Mouse (Mus musculus) stomach, embryonic 14.5 days (tissue): ENCODE data around the gene Krt78. TPM values are rescaled to one million over a fixed set of nuclear protein-coding genes. Genes with fewer than 3 reads are reported as not detected.

ENCODE experiments used
- ATAC-seq: fragments of 200-750 bp; cut with Nextera tagmentation; 2 replicates; pipeline ENCODE4 v1.8.0; 2017; ENCODE audit warnings: low read depth, moderate TSS enrichment; ENCODE audit not compliant: insufficient number of reproducible peaks, insufficient read depth, low FRiP score
- H3K27ac ChIP-seq: fragments of 300-500 bp; sonication (generic); 2 replicates; pipeline ENCODE4 v1.5.1; 2014; ENCODE audit warnings: mild to moderate bottlenecking, low read length, moderate library complexity, mixed read lengths
- H3K27me3 ChIP-seq: fragments of 300-500 bp; sonication (generic); 2 replicates; pipeline ENCODE4 v1.6.1; 2014; ENCODE audit warnings: low read length, control low read depth, mixed read lengths; ENCODE audit not compliant: control insufficient read depth, insufficient read depth
- H3K36me3 ChIP-seq: fragments of 300-500 bp; sonication (generic); 2 replicates; pipeline ENCODE4 v1.6.1; 2014; ENCODE audit warnings: mild to moderate bottlenecking, control low read depth, low read length, moderate library complexity, mixed read lengths; ENCODE audit not compliant: control insufficient read depth, insufficient read depth
- H3K4me1 ChIP-seq: fragments of 300-500 bp; sonication (generic); 2 replicates; pipeline ENCODE4 v1.6.1; 2014; ENCODE audit warnings: low read length, control low read depth, mixed read lengths; ENCODE audit not compliant: control insufficient read depth, insufficient read depth
- H3K4me2 ChIP-seq: fragments of 300-500 bp; sonication (generic); replicated peaks from 2 replicates; pipeline ENCODE4 v1.6.1; 2014; ENCODE audit warnings: low read depth, low read length, control low read depth
- H3K4me3 ChIP-seq: fragments of 300-500 bp; sonication (generic); 2 replicates; pipeline ENCODE4 v1.5.1; 2014; ENCODE audit warnings: low read depth, low read length, control low read depth
- H3K9ac ChIP-seq: fragments of 300-500 bp; sonication (generic); replicated peaks from 2 replicates; pipeline ENCODE4 v1.6.1; 2014; ENCODE audit warnings: low read depth, mild to moderate bottlenecking, control low read depth, low read length, moderate library complexity, mixed read lengths
- H3K9me3 ChIP-seq: fragments of 300-500 bp; sonication (generic); 2 replicates; pipeline ENCODE4 v1.6.1; 2016; ENCODE audit warnings: low read depth, low read length, control low read depth; ENCODE audit not compliant: control insufficient read depth
- WGBS: fragments of 180-500 bp; shearing (Covaris S2); extraction: QIAGEN DNeasy Blood & Tissue Kit; methylation state at CpG from one replicate; pipeline ENCODE4 v1.1.7; 2014; 5-methylcytosine and 5-hydroxymethylcytosine counted together
- polyA plus RNA-seq: library from polyadenylated mRNA; unstranded; fragments of >200 nt; fragmentation: Nextera tagmentation; extraction: Ambion mirVana; gene quantifications from 2 replicates; pipeline ENCODE4 v1.2.1, GENCODE M21; 2014

Gene Krt78
- polyA plus RNA-seq, 1 experiment from 2014 or later, result 0.36 TPM

DNA sequence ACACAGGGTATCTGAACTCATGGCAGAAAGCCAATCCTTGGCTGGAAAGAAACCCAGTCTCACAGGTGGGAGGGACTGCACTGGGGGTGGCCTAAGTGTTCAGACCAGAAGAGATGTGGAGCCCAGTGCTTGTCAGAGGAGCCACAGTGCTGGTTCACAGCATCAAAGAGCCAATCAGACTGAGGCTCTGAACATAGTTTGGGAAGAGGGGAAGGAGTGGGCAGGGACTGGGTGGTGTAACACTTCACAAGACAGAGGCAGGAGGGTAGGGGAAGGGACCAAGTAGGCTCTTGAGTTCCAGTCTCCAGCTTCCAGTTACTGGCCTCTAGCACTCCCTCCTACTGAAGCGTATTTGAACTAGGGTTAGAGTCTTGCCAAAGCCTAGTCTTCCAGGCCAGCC, 8.7 kb downstream of the Krt78 start:
- Histone ChIP-seq H3K27ac (no peak overlapping the region), H3K9ac (no peak overlapping the region), H3K9me3 (no peaks in the 10 kb centered on the region), H3K36me3 (no peaks in the 10 kb centered on the region), H3K27me3 (no peaks in the 10 kb centered on the region), H3K4me2 (no peak overlapping the region), H3K4me3 (no peak overlapping the region), H3K4me1 (0 out of 2 replicates have a peak, but pooled peaks cover 3% of the 10 kb centered on the region)
- 87% methylated on average over 1 of the region's 1 CpGs for WGBS
- ATAC-seq, result peak; percentile 10; the same call in 1 of the 2 replicates

DNA sequence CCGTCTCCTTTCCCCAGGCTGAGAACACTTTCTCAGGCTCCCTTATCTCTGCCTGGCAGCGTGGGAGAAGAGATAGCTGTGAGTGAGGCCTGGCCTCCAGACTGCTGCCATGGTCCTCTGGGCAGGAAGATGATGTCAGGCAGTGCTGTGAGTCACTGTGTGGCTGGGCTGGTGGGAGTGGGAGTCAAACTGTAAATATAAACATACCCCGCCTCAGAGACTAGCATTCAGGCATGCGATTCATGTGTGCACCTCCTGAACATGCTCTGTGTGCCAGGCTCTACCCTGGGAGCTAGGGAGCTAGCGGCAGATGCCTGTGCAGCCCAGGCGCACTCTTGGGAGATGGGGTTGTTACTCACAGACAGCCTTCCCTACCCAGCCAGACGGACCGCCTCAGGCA, 12.1 kb downstream of the Krt78 start:
- no peak; the same call in 1 of the 2 replicates for ATAC-seq
- Histone ChIP-seq H3K36me3 (no peaks in the 10 kb centered on the region), H3K4me3 (no peak overlapping the region), H3K9me3 (no peaks in the 10 kb centered on the region), H3K4me2 (no peak overlapping the region), H3K27me3 (no peaks in the 10 kb centered on the region), H3K9ac (no peak overlapping the region), H3K27ac (no peak overlapping the region), H3K4me1 (0 out of 2 replicates have a peak, but pooled peaks cover 3% of the 10 kb centered on the region)
- 47% methylated on average over 8 of the region's 8 CpGs for WGBS

DNA sequence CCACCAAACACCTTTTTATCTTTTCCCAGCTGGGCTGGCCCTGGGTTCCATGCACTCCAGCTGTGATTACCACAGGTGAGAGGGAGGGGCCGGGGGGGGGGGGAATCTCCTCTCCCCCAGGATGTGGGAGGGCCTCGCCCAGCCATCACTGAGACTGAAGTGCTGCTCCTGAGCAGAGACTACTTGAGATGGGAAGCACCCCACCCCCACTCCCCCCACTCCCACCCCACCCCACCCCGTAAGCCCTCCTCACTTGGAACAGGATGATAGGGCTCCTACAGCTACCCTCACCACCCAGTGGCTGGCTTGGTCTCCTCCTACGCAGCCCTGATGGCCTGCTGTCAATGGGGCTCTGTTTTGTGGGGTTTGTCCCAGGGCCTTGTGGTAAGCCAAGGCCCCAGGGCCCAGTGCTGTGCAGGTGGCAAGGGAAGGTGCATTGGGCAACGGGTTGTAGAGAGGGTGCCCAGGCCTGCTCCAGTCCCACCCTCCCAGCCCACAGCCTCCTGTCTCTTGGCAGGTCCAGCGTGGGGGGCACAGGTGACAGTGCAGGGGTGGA, 13.7 kb downstream of the Krt78 start, which contains the start of gene Krt79:
Gene Krt79, minus strand, starts transcription at position 51 of the 556 bp plus-strand sequence.
- Histone ChIP-seq H3K4me3 (no peak within 1 kb of the TSS), H3K4me2 (no peak within 1 kb of the TSS), H3K9ac (no peak within 1 kb of the TSS), H3K9me3 (no peaks in the 10 kb centered on the region), H3K27me3 (no peaks in the 10 kb centered on the region), H3K27ac (no peak within 1 kb of the TSS), H3K4me1 (0 out of 2 replicates have a peak, but pooled peaks cover 3% of the 10 kb centered on the region), H3K36me3 (no peaks in the 10 kb centered on the region)
- no peak for ATAC-seq
- WGBS, result 60% methylated on average over 6 of the region's 6 CpGs

DNA sequence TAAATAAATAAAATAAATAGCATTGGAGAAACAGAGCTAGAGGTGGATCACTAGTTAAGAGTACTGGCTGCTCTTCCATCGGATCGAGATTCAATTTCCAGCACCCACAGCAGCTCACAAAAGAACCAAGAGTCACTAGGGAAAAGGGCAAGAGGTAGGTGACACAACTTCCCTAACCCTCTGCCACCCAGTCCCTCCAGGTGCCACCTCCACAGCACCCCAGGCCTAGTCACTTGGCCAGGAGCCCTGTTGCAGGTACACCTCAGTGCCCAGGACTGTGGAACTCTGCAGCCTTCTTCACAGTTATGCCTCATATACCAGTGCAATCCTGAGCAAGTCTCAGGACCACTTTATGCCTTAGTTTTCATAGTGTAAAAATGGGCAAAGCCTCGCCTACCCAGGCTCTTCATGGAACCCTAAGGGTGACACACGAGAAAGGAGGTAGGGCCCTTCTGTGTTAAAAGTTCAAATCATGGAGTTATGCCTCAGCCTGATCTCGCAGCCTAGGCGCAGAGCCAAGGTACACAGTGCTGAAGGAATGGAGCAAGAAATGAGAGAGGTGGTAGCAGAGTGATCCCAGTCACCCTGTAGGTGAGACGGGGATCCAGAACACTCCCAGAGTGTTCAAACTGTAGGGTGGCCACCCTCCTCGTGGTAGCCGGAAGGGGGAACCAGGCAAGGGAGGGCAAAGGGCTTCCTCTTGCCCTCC, 15.3 kb downstream of the Krt78 start:
- 81% methylated on average over 9 of the region's 9 CpGs for WGBS
- no peaks in the 10 kb centered on the region for H3K36me3 ChIP-seq
- H3K27me3 ChIP-seq, result no peaks in the 10 kb centered on the region
- H3K9ac ChIP-seq, result no peak overlapping the region
- H3K4me2 ChIP-seq, result no peak overlapping the region
- 0 out of 2 replicates have a peak, but pooled peaks cover 3% of the 10 kb centered on the region for H3K4me1 ChIP-seq
- no peak overlapping the region for H3K27ac ChIP-seq
- H3K4me3 ChIP-seq, result no peak overlapping the region
- ATAC-seq, result no peak
- no peaks in the 10 kb centered on the region for H3K9me3 ChIP-seq

DNA sequence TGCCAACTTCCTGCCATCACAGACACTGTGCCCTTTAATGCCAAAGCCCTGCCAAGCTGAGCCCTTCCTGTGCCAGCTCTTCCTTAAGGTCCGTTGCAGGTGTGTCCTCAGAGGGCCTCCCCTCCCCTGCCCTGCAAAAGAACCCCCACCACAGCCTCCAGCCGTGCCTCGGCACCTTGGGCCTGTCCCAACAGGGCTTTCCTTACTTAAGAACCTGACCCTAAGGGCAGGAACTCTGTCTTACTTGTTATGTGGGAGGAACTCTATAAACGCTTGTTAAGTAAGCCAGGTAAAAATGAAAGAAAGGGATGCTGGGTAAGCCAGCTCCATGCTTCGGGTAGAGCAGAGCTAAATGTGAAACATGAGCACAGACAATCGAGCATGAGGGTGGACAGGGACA, 21.1 kb downstream of the Krt78 start:
- Histone ChIP-seq H3K4me2 (no peak overlapping the region), H3K9ac (no peak overlapping the region), H3K4me3 (no peak overlapping the region), H3K4me1 (peaks cover 16% of the 10 kb centered on the region; the same call in 1 of the 2 replicates), H3K27ac (no peak overlapping the region), H3K9me3 (no peaks in the 10 kb centered on the region), H3K36me3 (no peaks in the 10 kb centered on the region), H3K27me3 (no peaks in the 10 kb centered on the region)
- no peak for ATAC-seq
- 71% methylated on average over 6 of the region's 6 CpGs for WGBS

DNA sequence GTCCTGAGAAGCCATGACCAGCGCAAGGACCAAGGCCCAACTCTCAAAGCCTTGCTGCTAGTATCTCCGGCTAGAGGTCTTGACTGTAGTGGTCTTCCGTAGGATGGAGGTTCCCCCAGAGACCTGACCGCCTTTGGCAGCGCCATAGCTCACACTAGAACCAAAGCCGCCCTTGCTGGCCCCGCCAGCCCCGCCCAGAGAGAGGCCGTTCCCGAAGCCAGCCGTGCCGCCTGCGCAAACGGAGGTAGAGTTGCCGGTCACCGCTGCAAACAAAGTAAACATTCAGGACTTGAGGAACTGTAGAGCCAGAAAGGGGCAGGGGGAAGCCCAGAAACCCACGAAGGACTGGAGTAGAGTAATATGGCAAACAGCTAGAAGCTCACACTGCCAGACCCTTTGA, 24.4 kb downstream of the Krt78 start:
- Histone ChIP-seq H3K27ac (0 out of 2 replicates have a peak overlapping the region, but pooled peaks have one; percentile 1), H3K27me3 (no peaks in the 10 kb centered on the region), H3K9me3 (no peaks in the 10 kb centered on the region), H3K4me3 (peak overlapping the region; percentile 14), H3K4me1 (peaks cover 16% of the 10 kb centered on the region; the same call in 1 of the 2 replicates), H3K36me3 (no peaks in the 10 kb centered on the region), H3K4me2 (peak overlapping the region; percentile 41), H3K9ac (no peak overlapping the region)
- 3% methylated on average over 17 of the region's 17 CpGs for WGBS
- ATAC-seq, result peak; percentile 59

DNA sequence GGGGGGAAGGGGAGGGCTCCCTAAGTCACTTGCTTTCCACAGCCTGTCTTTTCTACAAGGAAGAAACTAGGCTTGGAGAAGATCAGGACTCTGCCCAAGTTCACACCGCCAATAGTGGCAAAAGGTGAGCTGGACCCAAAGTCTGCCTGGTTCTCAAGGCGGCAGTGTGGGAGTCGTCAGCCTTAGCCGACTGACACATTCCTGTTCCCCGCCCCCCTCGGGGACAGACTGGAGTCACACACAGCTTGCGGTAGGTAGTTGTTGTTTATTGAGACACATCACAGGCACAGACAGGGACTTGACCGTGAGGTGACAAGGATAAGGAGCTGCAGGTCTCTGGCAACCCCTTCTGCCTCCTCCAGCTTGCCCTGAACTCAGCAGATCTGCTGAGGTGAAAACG, 25.0 kb downstream of the Krt78 start:
- 20% methylated on average over 9 of the region's 9 CpGs for WGBS
- Histone ChIP-seq H3K36me3 (no peaks in the 10 kb centered on the region), H3K4me2 (peak overlapping the region; percentile 41), H3K27ac (no peak overlapping the region), H3K27me3 (no peaks in the 10 kb centered on the region), H3K9ac (no peak overlapping the region), H3K4me3 (no peak overlapping the region), H3K9me3 (no peaks in the 10 kb centered on the region), H3K4me1 (peaks cover 16% of the 10 kb centered on the region; the same call in 1 of the 2 replicates)
- 0 out of 2 replicates have a peak, but pooled peaks have one; percentile 16 for ATAC-seq

DNA sequence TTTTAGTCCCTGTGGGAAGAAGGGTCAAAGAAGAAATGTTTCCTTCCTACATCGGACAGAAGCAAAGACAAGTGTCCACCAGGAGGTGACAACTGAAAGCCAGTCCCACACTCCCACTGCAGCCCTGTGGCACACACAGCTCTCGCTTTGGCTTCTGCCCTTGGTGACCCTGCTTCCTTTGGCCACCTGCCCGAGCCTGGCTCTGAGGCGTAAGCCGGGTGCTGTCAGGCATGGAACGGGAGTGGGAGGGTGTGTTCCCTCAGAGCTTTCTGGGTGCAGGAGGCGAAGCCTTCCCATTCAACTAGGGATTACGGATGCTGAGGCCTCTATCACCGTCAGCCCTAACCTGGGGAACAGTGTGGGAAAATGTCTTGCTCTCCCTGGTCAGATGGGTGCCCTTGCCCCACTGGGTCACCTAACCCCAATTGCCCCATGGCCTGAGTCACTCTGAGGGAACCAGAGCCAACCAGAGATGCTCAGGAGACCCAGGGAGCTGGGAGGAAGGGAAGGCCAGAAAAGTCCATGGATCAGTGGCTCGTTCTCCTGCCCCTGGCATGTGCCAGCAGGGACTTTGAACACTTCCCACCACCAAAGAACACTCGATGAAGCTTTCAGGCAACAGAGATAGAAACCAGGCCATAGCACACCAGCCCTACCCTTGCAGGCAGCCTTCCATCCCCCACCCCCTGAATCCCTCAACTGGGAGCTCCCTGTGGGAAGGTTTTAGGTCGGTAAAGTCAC, 26.6 kb downstream of the Krt78 start:
- 74% methylated on average over 12 of the region's 12 CpGs for WGBS
- H3K9me3 ChIP-seq, result no peaks in the 10 kb centered on the region
- no peak for ATAC-seq
- no peak overlapping the region for H3K4me3 ChIP-seq
- no peaks in the 10 kb centered on the region for H3K27me3 ChIP-seq
- H3K27ac ChIP-seq, result no peak overlapping the region
- no peak overlapping the region for H3K4me2 ChIP-seq
- no peaks in the 10 kb centered on the region for H3K36me3 ChIP-seq
- H3K4me1 ChIP-seq, result peaks cover 16% of the 10 kb centered on the region; the same call in 1 of the 2 replicates
- H3K9ac ChIP-seq, result no peak overlapping the region
